Mouse (Mus musculus): Measurements from ENCODE around the gene Tspan5. TPM values are rescaled to one million over a fixed set of nuclear protein-coding genes. Genes with fewer than 3 reads are reported as not detected.

Tspan5 gene
- total and polyA plus RNA-seq, 2 experiments from 2014 or later = 99.4 to 156 TPM

DNA sequence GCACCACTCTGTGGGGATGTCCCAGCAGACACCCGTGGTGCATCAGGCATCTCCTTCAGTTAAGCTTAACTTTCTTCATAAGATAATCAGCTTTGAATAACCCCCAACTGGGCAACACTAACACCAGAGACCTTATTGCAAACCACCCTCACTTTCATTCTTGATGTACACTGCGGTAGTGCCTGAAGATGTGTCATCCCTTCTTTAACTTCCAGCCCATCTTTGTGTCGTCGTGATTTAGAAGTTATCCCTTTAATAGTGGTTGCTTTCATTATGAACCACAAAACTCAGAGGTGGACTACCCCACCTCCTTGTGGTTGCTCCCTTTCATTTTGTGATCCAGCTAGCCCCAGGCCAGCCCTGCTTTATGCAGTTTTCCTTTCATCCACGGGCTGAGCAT lies 99.3 kb downstream of the Tspan5 start:
- Histone ChIP-seq H3K4me2 (ENCODE audit: low read depth, low read length, poor library complexity, severe bottlenecking) (no peak overlapping the region), H3K9ac (replicated peaks; ENCODE audit: low read length, poor library complexity, severe bottlenecking) (no peak overlapping the region), H3K27ac (ENCODE audit: low read depth, low read length) (no peak overlapping the region), H3K4me1 (ENCODE audit: insufficient read depth, low read length) (peaks cover 10% of the 10 kb centered on the region; the same call in 1 of the 2 replicates), H3K27me3 (ENCODE audit: insufficient read depth, low read length) (no peaks in the 10 kb centered on the region), H3K9me3 (ENCODE audit: low read length) (no peaks in the 10 kb centered on the region), H3K36me3 (ENCODE audit: insufficient read depth, low read length) (no peaks in the 10 kb centered on the region), H3K4me3 (ENCODE audit: low read depth, low read length) (no peak overlapping the region)
- no peak for ATAC-seq (ENCODE audit: low FRiP score)
- TF ChIP-seq CTCF (IDR thresholded peaks at IDR 0.05) = no peak
- WGBS = 34% methylated on average over 5 of the region's 5 CpGs
- no peak for DNase-seq (ENCODE audit: low spot score)

DNA sequence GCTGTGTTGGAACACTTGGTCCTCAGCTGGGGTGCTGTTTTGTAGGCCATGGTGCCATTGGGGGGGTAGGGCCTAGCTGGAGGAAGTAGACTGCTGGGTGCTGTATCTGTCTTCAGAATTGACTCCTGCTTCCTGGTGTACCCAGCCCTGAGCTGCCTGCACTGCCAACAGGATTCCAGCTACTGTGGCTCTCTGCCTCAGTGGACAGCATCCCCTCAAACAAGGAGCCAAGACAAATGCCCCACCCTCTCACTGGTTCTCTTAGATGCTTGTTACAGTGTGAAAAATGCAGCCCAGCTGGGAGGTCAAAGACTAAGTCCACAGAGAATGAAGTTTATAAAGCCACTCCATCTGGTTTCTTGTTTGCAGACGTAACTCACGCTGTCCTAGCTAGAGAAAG lies 101.2 kb downstream of the Tspan5 start:
- H3K4me2 ChIP-seq (ENCODE audit: low read depth, low read length, poor library complexity, severe bottlenecking) = no peak overlapping the region
- no peaks in the 10 kb centered on the region for H3K9me3 ChIP-seq (ENCODE audit: low read length)
- no peak for TF ChIP-seq CTCF (IDR thresholded peaks at IDR 0.05)
- H3K9ac ChIP-seq (replicated peaks; ENCODE audit: low read length, poor library complexity, severe bottlenecking) = no peak overlapping the region
- no peaks in the 10 kb centered on the region for H3K36me3 ChIP-seq (ENCODE audit: insufficient read depth, low read length)
- H3K27ac ChIP-seq (ENCODE audit: low read depth, low read length) = no peak overlapping the region
- H3K4me1 ChIP-seq (ENCODE audit: insufficient read depth, low read length) = peaks cover 10% of the 10 kb centered on the region; the same call in 1 of the 2 replicates
- DNase-seq (ENCODE audit: low spot score) (no peak), ATAC-seq (ENCODE audit: low FRiP score) (no peak)
- H3K27me3 ChIP-seq (ENCODE audit: insufficient read depth, low read length) = no peaks in the 10 kb centered on the region
- H3K4me3 ChIP-seq (ENCODE audit: low read depth, low read length) = no peak overlapping the region
- WGBS = 75% methylated on average over 2 of the region's 2 CpGs

DNA sequence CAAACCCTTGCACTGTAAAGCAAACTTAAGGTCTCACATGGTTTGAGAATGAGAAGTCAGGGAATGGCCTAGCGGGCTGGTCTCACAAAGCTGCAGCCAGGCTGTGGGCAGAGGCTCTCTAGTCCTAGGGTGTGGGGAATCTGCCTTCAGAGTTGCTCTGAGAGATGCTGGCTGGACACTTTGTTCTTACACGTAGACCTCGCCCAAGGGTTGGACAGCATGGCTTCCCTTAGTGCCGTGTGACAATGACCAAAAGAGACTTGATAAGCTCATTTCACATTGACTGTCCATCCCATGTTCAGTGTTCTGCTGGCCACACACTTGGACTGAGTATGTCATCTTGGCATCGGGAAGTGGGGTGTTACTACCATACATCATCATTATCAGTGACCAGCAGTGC lies 101.6 kb downstream of the Tspan5 start:
- no peak overlapping the region for H3K4me2 ChIP-seq (ENCODE audit: low read depth, low read length, poor library complexity, severe bottlenecking)
- no peaks in the 10 kb centered on the region for H3K27me3 ChIP-seq (ENCODE audit: insufficient read depth, low read length)
- no peak for TF ChIP-seq CTCF (IDR thresholded peaks at IDR 0.05)
- DNase-seq (ENCODE audit: low spot score) = no peak
- H3K4me1 ChIP-seq (ENCODE audit: insufficient read depth, low read length) = peaks cover 10% of the 10 kb centered on the region; the same call in 1 of the 2 replicates
- no peaks in the 10 kb centered on the region for H3K36me3 ChIP-seq (ENCODE audit: insufficient read depth, low read length)
- H3K9ac ChIP-seq (replicated peaks; ENCODE audit: low read length, poor library complexity, severe bottlenecking) = no peak overlapping the region
- no peak for ATAC-seq (ENCODE audit: low FRiP score)
- no peak overlapping the region for H3K27ac ChIP-seq (ENCODE audit: low read depth, low read length)
- H3K9me3 ChIP-seq (ENCODE audit: low read length) = no peaks in the 10 kb centered on the region
- H3K4me3 ChIP-seq (ENCODE audit: low read depth, low read length) = no peak overlapping the region
- WGBS = 97% methylated on average over 5 of the region's 5 CpGs

DNA sequence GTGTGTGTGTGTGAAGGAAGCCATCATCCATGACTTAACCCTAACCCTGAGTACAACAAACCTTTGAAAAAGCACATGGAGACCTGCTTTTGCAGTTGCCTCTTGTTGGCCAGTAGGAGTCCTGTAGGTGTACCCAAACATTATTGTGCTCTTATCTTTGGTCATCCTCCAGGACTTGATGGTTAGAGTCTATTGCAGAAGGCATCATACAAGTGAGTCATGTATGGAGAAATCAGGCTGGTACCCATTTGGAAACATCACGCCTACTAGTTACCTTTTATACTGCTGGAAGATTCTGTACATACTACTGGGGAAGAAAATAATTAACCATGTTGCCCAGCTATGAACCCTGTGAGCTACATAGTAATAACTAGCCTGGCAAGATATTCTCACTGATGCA lies 103.8 kb downstream of the Tspan5 start:
- no peak overlapping the region for H3K9ac ChIP-seq (replicated peaks; ENCODE audit: low read length, poor library complexity, severe bottlenecking)
- ATAC-seq (ENCODE audit: low FRiP score) (no peak), DNase-seq (ENCODE audit: low spot score) (no peak)
- 93% methylated on average over 1 of the region's 1 CpGs for WGBS
- H3K36me3 ChIP-seq (ENCODE audit: insufficient read depth, low read length) = no peaks in the 10 kb centered on the region
- H3K4me1 ChIP-seq (ENCODE audit: insufficient read depth, low read length) = peaks cover 9% of the 10 kb centered on the region
- no peaks in the 10 kb centered on the region for H3K27me3 ChIP-seq (ENCODE audit: insufficient read depth, low read length)
- no peak overlapping the region for H3K4me2 ChIP-seq (ENCODE audit: low read depth, low read length, poor library complexity, severe bottlenecking)
- no peak overlapping the region for H3K4me3 ChIP-seq (ENCODE audit: low read depth, low read length)
- no peak overlapping the region for H3K27ac ChIP-seq (ENCODE audit: low read depth, low read length)
- TF ChIP-seq CTCF (IDR thresholded peaks at IDR 0.05) = no peak
- H3K9me3 ChIP-seq (ENCODE audit: low read length) = no peaks in the 10 kb centered on the region

DNA sequence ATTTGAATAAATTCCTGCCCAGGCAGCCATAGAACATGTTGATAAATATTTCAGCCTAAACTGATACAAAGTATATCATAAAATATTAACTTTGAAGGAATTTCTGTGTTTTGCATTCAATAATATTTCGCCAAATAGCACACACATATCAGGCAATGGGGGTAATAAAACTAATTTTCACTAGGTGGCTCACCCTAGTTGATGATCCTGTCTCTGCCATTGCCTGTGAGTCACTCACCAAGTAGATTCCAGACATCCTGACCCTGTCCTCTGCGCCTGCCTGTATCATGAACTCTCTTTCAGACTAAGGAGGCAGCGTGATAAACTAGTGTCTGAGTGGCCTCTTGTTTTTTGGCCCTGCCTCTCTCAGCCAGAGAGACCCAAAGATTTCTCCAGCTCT lies 105.8 kb downstream of the Tspan5 start:
- Histone ChIP-seq H3K4me2 (ENCODE audit: low read depth, low read length, poor library complexity, severe bottlenecking) (no peak overlapping the region), H3K9me3 (ENCODE audit: low read length) (no peaks in the 10 kb centered on the region), H3K9ac (replicated peaks; ENCODE audit: low read length, poor library complexity, severe bottlenecking) (no peak overlapping the region), H3K4me1 (ENCODE audit: insufficient read depth, low read length) (peaks cover 12% of the 10 kb centered on the region), H3K27ac (ENCODE audit: low read depth, low read length) (no peak overlapping the region), H3K4me3 (ENCODE audit: low read depth, low read length) (no peak overlapping the region), H3K27me3 (ENCODE audit: insufficient read depth, low read length) (no peaks in the 10 kb centered on the region), H3K36me3 (ENCODE audit: insufficient read depth, low read length) (no peaks in the 10 kb centered on the region)
- DNase-seq (ENCODE audit: low spot score) = no peak
- ATAC-seq (ENCODE audit: low FRiP score) = no peak
- TF ChIP-seq CTCF (IDR thresholded peaks at IDR 0.05) = no peak
- 95% methylated on average over 3 of the region's 3 CpGs for WGBS

DNA sequence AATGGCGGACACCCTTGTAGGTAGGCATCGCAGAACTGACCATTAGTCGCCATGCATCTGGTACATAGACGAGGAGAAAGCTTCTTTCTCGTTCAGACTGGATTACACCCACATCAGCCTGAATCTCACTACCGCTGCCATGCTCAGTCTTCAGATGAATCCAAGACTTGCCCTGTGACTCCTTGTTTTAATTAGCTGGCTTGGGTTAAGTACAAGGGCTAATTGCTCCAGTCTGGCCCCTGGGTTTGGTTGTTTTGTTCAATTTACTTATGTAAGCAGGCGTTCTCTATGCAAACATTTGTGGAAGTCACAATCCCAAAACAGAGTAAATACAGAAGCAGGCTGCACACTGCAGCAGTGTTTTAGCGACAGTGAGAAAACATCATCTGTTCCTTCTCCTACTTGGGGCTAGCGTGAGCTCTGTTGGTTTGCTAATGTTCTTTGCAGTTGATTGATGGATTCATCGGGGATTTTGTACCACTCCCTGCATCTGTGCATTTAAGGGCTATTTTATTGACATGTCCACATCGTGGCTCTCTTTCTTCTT lies 107.8 kb downstream of the Tspan5 start:
- H3K9me3 ChIP-seq (ENCODE audit: low read length) = no peaks in the 10 kb centered on the region
- no peaks in the 10 kb centered on the region for H3K36me3 ChIP-seq (ENCODE audit: insufficient read depth, low read length)
- no peak for TF ChIP-seq CTCF (IDR thresholded peaks at IDR 0.05)
- H3K4me3 ChIP-seq (ENCODE audit: low read depth, low read length) = no peak overlapping the region
- 54% methylated on average over 11 of the region's 11 CpGs for WGBS
- peaks cover 22% of the 10 kb centered on the region for H3K4me1 ChIP-seq (ENCODE audit: insufficient read depth, low read length)
- no peak overlapping the region for H3K9ac ChIP-seq (replicated peaks; ENCODE audit: low read length, poor library complexity, severe bottlenecking)
- H3K27ac ChIP-seq (ENCODE audit: low read depth, low read length) = no peak overlapping the region
- no peak overlapping the region for H3K4me2 ChIP-seq (ENCODE audit: low read depth, low read length, poor library complexity, severe bottlenecking)
- DNase-seq (ENCODE audit: low spot score) (no peak), ATAC-seq (ENCODE audit: low FRiP score) (no peak)
- no peaks in the 10 kb centered on the region for H3K27me3 ChIP-seq (ENCODE audit: insufficient read depth, low read length)
